Mouse (Mus musculus): ENCODE measurements around the gene Dlg2.

Gene Dlg2

DNA sequence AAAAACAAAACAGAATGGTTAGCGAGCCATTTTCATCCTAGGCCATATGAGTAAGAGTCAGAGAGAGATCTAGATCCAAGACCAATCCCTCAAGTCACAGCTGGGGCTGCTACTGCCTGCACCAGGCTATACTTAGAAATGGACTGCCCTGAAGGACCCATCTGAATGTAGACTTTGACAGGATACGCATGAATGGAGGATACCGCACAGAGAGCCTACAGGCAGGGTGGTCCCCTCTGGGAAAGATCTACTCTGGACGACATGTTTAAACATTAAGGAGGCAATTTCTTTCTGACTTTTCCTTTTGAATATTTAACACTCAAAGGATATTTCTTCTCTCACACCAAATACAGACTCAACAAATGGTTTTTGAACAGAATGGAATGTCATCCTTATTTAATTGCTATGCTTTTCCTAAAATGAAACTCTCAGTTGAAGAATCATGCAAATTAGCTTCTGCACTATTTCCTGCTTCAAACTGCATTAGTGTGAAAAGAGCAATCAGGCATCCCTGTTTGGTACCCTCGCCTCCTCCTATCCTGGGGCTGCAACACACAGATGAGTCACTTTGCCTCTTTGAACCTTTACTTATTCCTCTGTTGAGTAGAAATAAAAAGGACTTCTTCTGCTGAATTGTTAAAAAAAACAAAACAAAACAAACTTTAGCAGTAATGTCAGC lies 1856.9 kb downstream of the Dlg2 start:
- DNase-seq (ENCODE audit: inconsistent age in 2 of 2, low spot score in 1 of 2) = no peak

DNA sequence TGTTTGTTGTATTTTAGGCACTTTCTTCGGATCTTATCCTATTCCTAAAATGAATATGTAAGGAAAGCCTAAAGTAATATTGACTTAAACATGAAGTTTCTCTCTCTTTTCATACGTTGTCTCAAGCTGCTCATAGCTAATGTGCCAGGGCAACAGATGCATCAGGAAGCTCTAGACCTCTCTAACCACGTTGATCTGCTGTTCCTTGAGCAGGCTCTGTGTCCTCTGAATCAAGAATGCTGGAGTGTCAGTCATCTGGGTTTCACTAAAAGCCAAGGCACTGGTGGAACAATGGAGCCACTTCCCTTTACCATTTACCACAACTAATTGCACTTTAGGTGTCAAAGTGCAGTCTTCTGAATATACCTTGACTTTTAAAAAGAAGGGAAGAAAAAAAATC lies 1880.1 kb downstream of the Dlg2 start:
- DNase-seq (ENCODE audit: inconsistent age in 2 of 2, low spot score in 1 of 2) = no peak

GRCm38 (mm10) chr7:92363386-92363785 lies 1886.9 kb downstream of the Dlg2 start:
- DNase-seq (ENCODE audit: inconsistent age in 2 of 2, low spot score in 1 of 2) = no peak

DNA sequence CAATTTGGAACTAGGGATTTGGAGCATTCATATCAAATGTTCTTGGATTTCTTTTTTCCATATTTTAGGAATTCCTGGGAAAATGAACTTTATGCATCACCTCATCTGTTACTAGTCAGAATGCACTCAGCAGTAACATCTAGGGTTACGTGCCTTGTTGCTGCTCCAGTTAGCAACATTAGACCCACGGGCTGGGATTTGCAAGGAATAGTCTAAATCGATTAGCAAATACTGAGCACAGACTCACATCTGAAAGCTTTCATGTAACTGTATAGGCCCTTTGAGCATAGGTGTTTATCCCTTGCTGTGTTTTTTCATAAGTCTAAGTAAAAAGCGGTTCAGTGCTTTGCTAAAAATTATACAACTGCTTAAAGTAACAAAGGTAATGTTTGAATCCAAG lies 1887.3 kb downstream of the Dlg2 start:
- no peak for DNase-seq (ENCODE audit: inconsistent age in 2 of 2, low spot score in 1 of 2)

DNA sequence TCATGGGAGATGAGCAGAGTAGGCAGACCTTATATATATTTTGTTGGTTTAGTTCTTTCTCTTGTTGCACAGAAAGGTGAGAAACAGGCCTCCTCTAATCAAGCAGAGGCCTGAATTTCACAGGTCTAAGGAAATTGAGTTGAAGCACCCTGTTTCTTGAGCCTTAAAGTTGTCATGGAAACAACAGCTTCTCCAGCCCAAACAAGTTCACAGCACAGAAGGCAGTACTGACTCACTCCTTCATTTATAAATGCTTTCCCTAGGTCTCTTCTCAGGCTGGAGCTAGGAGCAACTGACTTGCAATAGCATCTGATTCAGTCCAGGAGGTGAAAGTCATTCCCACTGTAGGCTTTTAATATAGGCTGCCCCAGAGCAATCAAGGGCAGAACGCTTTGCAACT lies 1890.6 kb downstream of the Dlg2 start:
- no peak for DNase-seq (ENCODE audit: inconsistent age in 2 of 2, low spot score in 1 of 2)

DNA sequence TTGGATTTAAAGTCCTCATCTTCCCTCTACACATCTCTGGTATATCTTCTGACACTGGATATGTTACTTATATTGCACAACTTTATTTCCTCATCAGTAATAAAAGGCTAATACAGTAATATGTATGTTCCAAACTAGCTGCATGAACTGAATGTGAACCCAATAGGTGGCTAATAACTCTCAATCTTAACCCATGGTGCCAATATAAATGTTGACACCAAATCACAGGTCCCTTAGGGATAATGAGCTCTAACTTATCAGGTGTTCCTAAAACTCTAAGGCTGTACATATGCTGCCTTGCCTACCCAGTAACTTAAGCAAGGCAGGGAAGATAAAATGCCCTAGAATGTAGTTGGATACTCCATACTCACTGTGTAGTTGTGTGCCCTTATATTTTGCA lies 1894.0 kb downstream of the Dlg2 start:
- DNase-seq (ENCODE audit: inconsistent age in 2 of 2, low spot score in 1 of 2) = no peak

DNA sequence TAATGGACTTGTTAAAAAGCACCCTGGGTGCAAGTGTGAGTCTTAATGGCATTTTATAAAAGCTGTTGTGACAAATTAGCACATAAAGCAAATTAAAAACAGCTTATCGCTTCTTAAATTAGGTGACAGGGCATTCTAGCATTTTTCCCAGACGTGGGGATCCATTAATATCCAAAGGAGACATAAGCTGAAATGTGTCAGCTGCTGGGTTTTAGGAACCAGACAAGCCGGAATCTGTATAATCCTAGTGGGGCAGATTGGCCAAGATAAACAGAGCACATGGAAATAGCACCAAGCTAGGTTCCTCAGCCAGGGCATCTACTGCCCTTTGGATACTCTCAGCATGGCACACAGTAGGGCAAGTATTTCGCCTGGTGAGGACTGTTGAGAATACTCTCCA lies 1895.2 kb downstream of the Dlg2 start:
- DNase-seq (ENCODE audit: inconsistent age in 2 of 2, low spot score in 1 of 2) = no peak

GRCm38 (mm10) chr7:92373863-92374357 lies 1897.4 kb downstream of the Dlg2 start:
- DNase-seq (ENCODE audit: inconsistent age in 2 of 2, low spot score in 1 of 2) = no peak

- no peak for DNase-seq (ENCODE audit: inconsistent age in 2 of 2, low spot score in 1 of 2)
Measured at GRCm38 (mm10) chr7:92383913-92384484, 1907.5 kb downstream of the Dlg2 start.

GRCm38 (mm10) chr7:92392052-92392640 lies 1915.7 kb downstream of the Dlg2 start:
- DNase-seq (ENCODE audit: inconsistent age in 2 of 2, low spot score in 1 of 2) = no peak

DNA sequence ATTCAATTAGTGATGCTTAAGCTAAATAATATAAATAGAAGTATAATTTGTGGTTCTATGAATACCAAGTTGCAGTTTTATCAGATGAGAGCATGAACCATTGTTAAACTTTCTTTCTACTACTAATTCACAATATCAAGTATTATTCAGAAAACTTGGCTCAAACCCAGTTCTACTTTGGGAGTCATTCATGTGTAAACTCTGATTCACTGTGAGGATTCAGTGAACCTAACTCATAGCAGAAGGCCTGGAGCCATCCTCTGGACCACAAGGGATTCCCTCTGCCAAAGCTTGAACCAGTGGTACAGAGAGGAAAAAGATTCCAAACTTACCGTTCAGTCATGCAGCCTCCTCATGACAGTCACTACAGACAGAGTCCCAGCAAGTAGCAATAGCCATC lies 1920.3 kb downstream of the Dlg2 start:
- DNase-seq (ENCODE audit: inconsistent age in 2 of 2, low spot score in 1 of 2) = peak in 1 of 2 experiments; percentile 58

- DNase-seq (ENCODE audit: inconsistent age in 2 of 2, low spot score in 1 of 2) = no peak
Measured at GRCm38 (mm10) chr7:92398841-92399240, 1922.4 kb downstream of the Dlg2 start.

DNA sequence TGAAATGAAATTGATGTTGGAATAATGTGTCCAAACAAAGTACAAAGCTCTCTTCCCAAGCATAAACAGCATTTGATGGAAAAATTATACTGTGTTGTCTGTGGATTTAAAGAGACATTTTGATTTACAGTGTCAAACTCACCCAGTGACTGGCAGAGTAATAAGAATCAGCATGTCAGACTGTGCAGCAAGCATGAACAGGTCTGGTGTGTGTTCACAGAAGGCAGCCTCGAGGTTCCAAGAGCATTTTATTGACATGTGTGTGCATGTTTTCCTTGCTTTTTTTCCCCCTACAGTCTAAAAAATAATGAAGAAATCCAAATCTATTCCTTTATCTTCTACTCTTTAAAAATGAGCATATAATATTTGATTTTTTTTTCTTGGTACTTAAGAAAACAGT lies 1924.1 kb downstream of the Dlg2 start:
- no peak for DNase-seq (ENCODE audit: inconsistent age in 2 of 2, low spot score in 1 of 2)

DNA sequence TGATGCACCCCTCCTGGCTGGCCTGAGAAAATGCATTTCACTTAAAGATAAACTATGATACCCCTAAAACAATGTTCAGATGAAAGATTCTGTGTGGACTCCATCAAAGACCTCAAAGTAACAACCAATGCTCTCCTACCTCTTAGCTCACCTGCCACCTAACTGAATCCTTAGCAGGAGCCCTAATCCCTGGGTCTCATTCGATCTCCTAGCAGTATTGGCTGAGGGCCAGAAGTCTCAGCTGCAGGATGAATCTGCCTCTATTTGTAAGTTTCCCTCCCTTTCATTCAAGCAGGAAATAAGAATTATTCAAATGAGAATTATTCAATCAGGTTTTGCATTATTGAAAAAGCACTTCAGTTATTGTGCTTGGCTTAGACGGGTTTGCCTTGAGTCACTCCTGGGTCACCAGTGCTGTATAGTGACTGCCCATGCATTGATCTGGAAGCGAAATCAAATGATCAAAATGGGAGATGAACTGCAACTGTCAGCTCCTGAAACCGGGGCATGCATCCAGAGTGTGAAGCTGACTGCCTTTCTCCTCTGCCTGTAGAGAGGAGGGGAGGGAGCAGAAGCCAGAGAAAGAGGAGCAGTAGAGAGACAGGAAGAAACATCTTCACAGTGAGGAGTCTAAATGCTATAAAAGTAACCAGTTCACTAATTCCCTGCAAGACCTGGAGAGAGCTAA lies 1924.7 kb downstream of the Dlg2 start:
- DNase-seq (ENCODE audit: inconsistent age in 2 of 2, low spot score in 1 of 2) = no peak

DNA sequence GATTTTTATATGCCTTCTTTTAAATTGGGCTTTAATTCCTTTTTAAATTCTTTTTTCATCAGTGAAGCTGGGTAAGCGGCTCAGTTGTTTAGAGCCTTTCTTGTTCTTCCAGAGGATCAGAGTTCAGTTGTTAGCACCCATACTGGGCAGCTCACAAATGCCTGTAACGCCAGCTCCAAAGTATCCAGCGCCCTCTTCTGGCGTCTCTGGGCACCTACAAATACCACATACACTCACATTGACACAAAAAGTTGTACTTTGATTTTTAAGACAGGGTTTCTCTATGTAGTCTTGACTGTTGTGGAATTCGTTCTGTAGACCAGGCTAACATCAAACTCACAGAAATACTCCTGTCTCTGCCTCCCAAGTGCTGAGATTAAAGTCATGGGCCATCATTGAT lies 1932.0 kb downstream of the Dlg2 start:
- no peak for DNase-seq (ENCODE audit: inconsistent age in 2 of 2, low spot score in 1 of 2)

GRCm38 (mm10) chr7:92420474-92420873 lies 1944.0 kb downstream of the Dlg2 start:
- no peak for DNase-seq (ENCODE audit: inconsistent age in 2 of 2, low spot score in 1 of 2)

DNA sequence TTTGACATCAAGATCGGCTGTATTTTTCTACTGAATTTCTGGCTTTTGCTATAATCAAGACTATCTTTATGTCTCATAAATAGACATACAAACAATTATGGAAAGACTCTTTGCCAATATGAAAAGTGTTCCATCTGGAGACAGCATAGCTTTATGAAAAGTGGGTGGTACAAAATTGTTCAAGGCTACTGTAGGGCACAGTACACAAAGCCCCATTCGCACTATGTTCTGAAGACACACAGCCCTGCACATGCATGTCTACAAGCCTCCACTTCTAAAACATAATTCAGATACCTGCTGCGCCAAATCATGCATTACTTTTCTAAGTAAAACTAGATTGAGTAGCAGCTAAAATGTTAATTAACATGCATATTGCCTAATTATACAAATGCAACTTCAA lies 1946.5 kb downstream of the Dlg2 start:
- DNase-seq (ENCODE audit: inconsistent age in 2 of 2, low spot score in 1 of 2) = no peak

GRCm38 (mm10) chr7:92424703-92425102 lies 1948.2 kb downstream of the Dlg2 start:
- DNase-seq (ENCODE audit: inconsistent age in 2 of 2, low spot score in 1 of 2) = no peak

- DNase-seq (ENCODE audit: inconsistent age in 2 of 2, low spot score in 1 of 2) = no peak
Measured at GRCm38 (mm10) chr7:92427280-92427679, 1950.8 kb downstream of the Dlg2 start.

GRCm38 (mm10) chr7:92428629-92429028 lies 1952.2 kb downstream of the Dlg2 start:
- DNase-seq (ENCODE audit: inconsistent age in 2 of 2, low spot score in 1 of 2) = no peak

DNA sequence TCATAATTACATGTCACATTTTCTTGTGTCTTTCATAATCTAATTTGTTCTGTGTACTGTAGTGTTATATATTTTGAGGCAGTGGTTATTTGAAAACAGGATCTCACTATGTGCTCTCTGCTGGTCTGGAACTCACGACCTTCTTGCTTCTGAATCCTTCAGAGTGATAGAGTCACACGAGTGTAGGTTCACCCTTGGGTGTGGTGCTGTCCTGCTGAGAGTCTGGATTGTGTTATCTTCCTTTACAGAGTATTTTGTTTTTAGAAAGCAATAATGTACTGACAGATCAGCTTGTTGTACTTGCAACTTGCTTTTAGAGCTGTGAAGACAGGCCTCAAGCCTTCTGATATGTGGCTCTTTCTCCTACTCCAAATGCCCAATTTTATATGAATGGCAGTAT lies 1953.8 kb downstream of the Dlg2 start:
- DNase-seq (ENCODE audit: inconsistent age in 2 of 2, low spot score in 1 of 2) = no peak

- no peak for DNase-seq (ENCODE audit: inconsistent age in 2 of 2, low spot score in 1 of 2)
Measured at GRCm38 (mm10) chr7:92437168-92437567, 1960.7 kb downstream of the Dlg2 start.

All from adrenal gland, adult (tissue).